Mouse (Mus musculus) heart, adult 2 months (tissue): ENCODE measurements around the gene Tpm1.
A peak's percentile ranks its signal among the peaks of the same experiment; 100 is the strongest.

Experiments used
- CTCF ChIP-seq: fragments of 200-600 bp; IDR thresholded peaks from 2 replicates; pipeline ENCODE4 v1.8.1; 2022; ENCODE audit warnings: antibody characterized with exemption, mild to moderate bottlenecking, moderate library complexity
- EP300 ChIP-seq: fragments of 200-500 bp; IDR thresholded peaks from 2 replicates; pipeline ENCODE4 v1.6.1; 2011; ENCODE audit warnings: low read depth, low read length, control low read depth; ENCODE audit not compliant: insufficient read depth
- POLR2A ChIP-seq: fragments of 200-500 bp; IDR thresholded peaks from 2 replicates; pipeline ENCODE4 v1.6.1; 2011; ENCODE audit warnings: mild to moderate bottlenecking, low read depth, low read length, control low read depth; ENCODE audit not compliant: insufficient read depth

DNA sequence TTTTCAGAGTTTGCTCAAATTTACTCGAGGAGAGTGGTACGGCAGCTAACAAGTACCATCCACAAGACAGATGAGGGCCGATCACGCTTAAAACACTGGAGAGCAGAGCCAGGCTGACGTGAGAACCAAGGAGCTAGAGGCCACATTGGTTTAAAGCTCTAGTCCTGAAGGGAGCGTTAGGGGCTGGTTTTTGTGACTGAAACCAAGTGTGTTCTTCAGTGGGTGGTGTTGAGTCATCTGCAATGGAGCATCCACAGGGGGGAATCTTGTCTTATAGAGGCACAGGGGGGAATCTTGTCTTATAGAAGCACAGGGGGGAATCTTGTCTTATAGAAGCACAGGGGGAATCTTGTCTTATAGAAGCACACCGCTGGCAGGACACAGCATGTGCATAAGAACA lies 22.3 kb downstream of the Tpm1 start:
- no peak for TF ChIP-seq CTCF
- no peak; the same call in 1 of the 2 replicates for TF ChIP-seq POLR2A
- 0 out of 2 replicates have a peak, but pooled peaks have one; percentile 32 for TF ChIP-seq EP300
